Mouse (Mus musculus): ENCODE measurements around the gene Nop10.

GRCm38 (mm10) chr2:112254675-112255515 is 6.8 kb upstream of the Nop10 start:
- no peak for TF ChIP-seq CTCF (IDR thresholded peaks at IDR 0.05; ENCODE audit: low read depth)
- TF ChIP-seq EP300 (IDR thresholded peaks at IDR 0.05; ENCODE audit: low read depth), result no peak
